In the genomic region with DNA sequence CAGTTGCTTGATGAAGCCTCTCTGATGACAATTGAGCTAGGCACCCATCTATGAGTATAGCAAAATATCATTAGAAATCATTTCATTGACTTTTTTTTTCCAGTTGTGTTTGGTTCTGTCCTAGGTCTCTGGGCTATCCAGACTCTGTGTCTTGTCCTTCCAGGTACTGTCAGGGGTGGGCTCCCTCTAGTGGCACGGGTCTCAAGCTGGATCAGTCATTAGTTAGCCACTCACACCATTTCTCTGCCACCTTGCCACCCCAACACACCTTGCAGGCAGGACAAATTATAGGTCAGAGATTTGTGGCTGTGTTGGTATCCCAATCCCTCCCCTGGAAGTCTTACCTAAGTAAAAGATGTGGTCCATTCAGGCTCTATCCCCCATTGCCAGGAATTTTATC, we compare ENCODE assay signal across 9 mouse cellular contexts. TPM values are rescaled to one million over a fixed set of nuclear protein-coding genes. Genes with fewer than 3 reads are reported as not detected.
DNase-seq lines count a peak whose midpoint lies in the region; ATAC-seq lines count a peak whose summit lies in the region.
"Had no signal": no experiment of that assay in that cellular context is flagged by ENCODE, and none has a peak within 500 bp of the region (broad histone marks: within the 10 kb centered on the region; RNA-seq: fewer than 3 reads in every experiment).

No protein-coding gene starts in this region.

- ATAC-seq in megakaryocyte progenitor cell, adult 5-6 weeks (replicated peaks; ENCODE audit: poor library complexity): no peak

- peak; percentile 9 for DNase-seq in heart, postnatal 4 days
- DNase-seq in heart, adult 9 months (ENCODE audit: low spot score in 2 of 2): no peak
- DNase-seq in lung, postnatal 36 days: peak; percentile 1
- DNase-seq in lung, postnatal 25 days (ENCODE audit: low spot score): no peak
- DNase-seq in NIH3T3 (ENCODE audit: low read depth): peak; percentile 62
- peak; percentile 40 to 46 for DNase-seq in kidney, postnatal 4 days
- no peak for DNase-seq in adrenal gland, adult 18-20 months (ENCODE audit: low spot score in 2 of 2)

RNA-seq across cellular contexts. Expression of gene Pappa, which starts 31.8 kb away (rescaled TPM):
- 1 to 10 TPM; 1.2 to 1.3 TPM for total RNA-seq in heart, postnatal 4 days (2021)
- total RNA-seq in adrenal gland, adult 18-20 months (2021): under 1 TPM; 0.23 to 0.48 TPM
- total RNA-seq in megakaryocyte progenitor cell, adult 5-6 weeks (2015): not detected in 2 replicates
- total RNA-seq in megakaryocyte progenitor cell, adult 5-6 weeks (2017): not detected in 2 replicates
- total RNA-seq: MEL had no signal

Comparison
In these comparisons a context has a peak if more than half of its experiments do, and no peak if none do; other contexts are left out.
1. DNase-seq: peak in heart, postnatal 4 days (single experiment), lung, postnatal 36 days (single experiment), NIH3T3 (single experiment) and kidney, postnatal 4 days (2 of 2); none in heart, adult 9 months (0 of 2), lung, postnatal 25 days (single experiment) and adrenal gland, adult 18-20 months (0 of 2).